11 mouse cellular contexts compared by ENCODE assay signal in the genomic region with DNA sequence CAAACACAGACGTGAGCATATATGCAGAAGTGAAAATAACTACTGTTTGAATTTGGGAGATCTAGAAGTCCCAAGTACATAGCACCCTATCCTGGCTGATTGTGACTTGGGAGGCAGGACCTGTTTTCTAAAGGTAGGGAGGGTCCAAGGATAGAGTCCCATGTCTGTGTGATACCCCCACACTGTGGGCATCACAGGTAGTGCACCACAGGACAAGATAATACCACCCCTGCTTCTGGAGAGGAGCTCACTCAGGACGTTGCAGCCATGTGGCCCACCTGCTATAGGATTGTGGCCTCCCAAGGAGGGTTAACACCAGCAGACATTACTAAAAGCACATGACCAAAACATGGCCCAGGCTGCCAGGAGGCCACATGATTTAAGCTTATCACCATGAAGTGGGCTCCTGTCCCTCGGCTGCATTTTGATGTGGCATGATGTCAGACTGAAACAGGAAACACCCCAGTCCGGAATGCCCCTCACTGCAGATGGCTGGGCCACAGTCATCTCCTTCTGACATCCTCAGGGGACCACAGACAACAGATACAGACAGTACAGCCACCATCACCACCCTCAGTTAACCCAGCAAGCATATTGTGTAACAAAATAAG.
DNase-seq lines count a peak whose midpoint lies in the region; ATAC-seq and TF ChIP-seq lines count a peak whose summit lies in the region.
"Had no signal": no experiment of that assay in that cellular context is flagged by ENCODE, and none has a peak within 500 bp of the region (broad histone marks: within the 10 kb centered on the region; RNA-seq: fewer than 3 reads in every experiment).

No protein-coding gene starts in this region.

- 0 out of 2 replicates have a peak, but pooled peaks have one; percentile 41 for ATAC-seq in midbrain, embryonic 14.5 days (ENCODE audit: low FRiP score, low TSS enrichment)

- no peak for TF ChIP-seq POLR2A in ES-Bruce4 (IDR thresholded peaks at IDR 0.05; ENCODE audit: insufficient read depth, low read length)

- no peaks in the 10 kb centered on the region for H3K36me3 ChIP-seq in ES-Bruce4 (ENCODE audit: control insufficient read depth, insufficient read depth, low read length, poor library complexity, severe bottlenecking)
- no peaks in the 10 kb centered on the region for H3K36me3 ChIP-seq in midbrain, embryonic 14.5 days (ENCODE audit: control insufficient read depth, insufficient read depth, low read length)
- no peaks in the 10 kb centered on the region for H3K36me3 ChIP-seq in embryonic facial prominence, embryonic 10.5 days (replicated peaks)
- H3K36me3 ChIP-seq: embryonic facial prominence, embryonic 13.5 days had no signal

- H3K27me3 ChIP-seq in ES-Bruce4 (ENCODE audit: control insufficient read depth, insufficient read depth, low read length, poor library complexity, severe bottlenecking) = no peaks in the 10 kb centered on the region
- H3K27me3 ChIP-seq in midbrain, embryonic 14.5 days (ENCODE audit: control insufficient read depth, insufficient read depth, low read length) = no peaks in the 10 kb centered on the region
- no peaks in the 10 kb centered on the region for H3K27me3 ChIP-seq in embryonic facial prominence, embryonic 10.5 days (replicated peaks; ENCODE audit: low read depth, poor library complexity, severe bottlenecking)
- H3K27me3 ChIP-seq: embryonic facial prominence, embryonic 13.5 days had no signal

- H3K4me3 ChIP-seq in ES-Bruce4 (ENCODE audit: low read depth, low read length) = no peak overlapping the region
- no peak overlapping the region for H3K4me3 ChIP-seq in midbrain, embryonic 14.5 days (replicated peaks; ENCODE audit: low read depth, low read length)
- H3K4me3 ChIP-seq in embryonic facial prominence, embryonic 10.5 days = no peak overlapping the region
- H3K4me3 ChIP-seq: embryonic facial prominence, embryonic 13.5 days had no signal

- peak; percentile 27 for TF ChIP-seq CTCF in ES-Bruce4 (IDR thresholded peaks at IDR 0.05; ENCODE audit: low read depth, low read length)

- WGBS in midbrain, embryonic 14.5 days = 67% methylated on average over 4 of the region's 4 CpGs
- 68% methylated on average over 4 of the region's 4 CpGs for WGBS in embryonic facial prominence, embryonic 10.5 days

- H3K9me3 ChIP-seq in ES-Bruce4 (replicated peaks; ENCODE audit: control insufficient read depth, insufficient read depth, low read length, poor library complexity, severe bottlenecking) = no peaks in the 10 kb centered on the region
- H3K9me3 ChIP-seq in midbrain, embryonic 14.5 days (ENCODE audit: control insufficient read depth, low read length) = no peaks in the 10 kb centered on the region
- no peaks in the 10 kb centered on the region for H3K9me3 ChIP-seq in embryonic facial prominence, embryonic 10.5 days
- H3K9me3 ChIP-seq: embryonic facial prominence, embryonic 13.5 days had no signal

- no peak overlapping the region for H3K27ac ChIP-seq in ES-Bruce4 (ENCODE audit: insufficient read depth, low read length)
- no peak overlapping the region for H3K27ac ChIP-seq in midbrain, embryonic 14.5 days (replicated peaks; ENCODE audit: low read depth, low read length)
- H3K27ac ChIP-seq in embryonic facial prominence, embryonic 10.5 days (replicated peaks) = no peak overlapping the region
- H3K27ac ChIP-seq: embryonic facial prominence, embryonic 13.5 days had no signal

- H3K4me2 ChIP-seq in midbrain, embryonic 14.5 days (ENCODE audit: low read length) = no peak overlapping the region
- H3K4me2 ChIP-seq: embryonic facial prominence, embryonic 13.5 days had no signal

- no peak overlapping the region for H3K9ac ChIP-seq in ES-Bruce4 (ENCODE audit: low read depth, poor library complexity, severe bottlenecking)
- H3K9ac ChIP-seq in midbrain, embryonic 14.5 days (replicated peaks; ENCODE audit: low read length) = no peak overlapping the region
- H3K9ac ChIP-seq: embryonic facial prominence, embryonic 13.5 days had no signal

- H3K4me1 ChIP-seq in ES-Bruce4 (ENCODE audit: control insufficient read depth, insufficient read depth, low read length) = no peaks in the 10 kb centered on the region
- H3K4me1 ChIP-seq in midbrain, embryonic 14.5 days (ENCODE audit: control insufficient read depth, insufficient read depth, low read length) = peaks cover 7% of the 10 kb centered on the region; the same call in 1 of the 2 replicates
- H3K4me1 ChIP-seq in embryonic facial prominence, embryonic 10.5 days = peaks cover 30% of the 10 kb centered on the region
- H3K4me1 ChIP-seq: embryonic facial prominence, embryonic 13.5 days had no signal

- peak; percentile 40 to 67 for DNase-seq in cerebellum, postnatal 14 days
- DNase-seq in cerebellum, adult 9-10 months = no peak
- peak; percentile 31 to 43 for DNase-seq in layer of hippocampus, postnatal 10 days (ENCODE audit: low spot score in 2 of 2)
- DNase-seq in layer of hippocampus, adult 18-20 months (ENCODE audit: low spot score in 2 of 2) = no peak
- DNase-seq in midbrain, embryonic 14.5 days = peak; percentile 66
- DNase-seq in urinary bladder, postnatal 36 days (ENCODE audit: low spot score in 2 of 2) = no peak
- DNase-seq in embryonic facial prominence, embryonic 10.5 days (ENCODE audit: low spot score) = no peak
- DNase-seq: gastrocnemius, postnatal 14 days; layer of hippocampus, postnatal 36 days had no signal

- TF ChIP-seq EP300 in ES-Bruce4 (IDR thresholded peaks at IDR 0.05; ENCODE audit: insufficient read depth, low read depth, low read length) = no peak

Comparison
In these comparisons a context has a peak if more than half of its experiments do, and no peak if none do; other contexts are left out.
1. DNase-seq: peak in cerebellum, postnatal 14 days (2 of 2), layer of hippocampus, postnatal 10 days (2 of 2) and midbrain, embryonic 14.5 days (single experiment); none in cerebellum, adult 9-10 months (single experiment), layer of hippocampus, adult 18-20 months (0 of 2), urinary bladder, postnatal 36 days (0 of 2) and embryonic facial prominence, embryonic 10.5 days (single experiment).